Mouse (Mus musculus): Measurements from ENCODE around the gene Ahctf1. TPM values are rescaled to one million over a fixed set of nuclear protein-coding genes. Genes with fewer than 3 reads are reported as not detected.

Gene Ahctf1
- polyA plus RNA-seq, 1 experiment from 2014 or later: 36.0 TPM

- Histone ChIP-seq H3K9me3 (no peaks in the 10 kb centered on the region), H3K4me2 (replicated peaks) (peak within 1 kb of the TSS; percentile 78), H3K36me3 (peaks cover 11% of the 10 kb centered on the region), H3K9ac (peak within 1 kb of the TSS; percentile 97), H3K27me3 (no peaks in the 10 kb centered on the region), H3K4me1 (peaks cover 14% of the 10 kb centered on the region), H3K27ac (peak within 1 kb of the TSS; percentile 99), H3K4me3 (peak within 1 kb of the TSS; percentile 94)
- ATAC-seq (ENCODE audit: insufficient number of reproducible peaks, insufficient read depth, low FRiP score, low TSS enrichment): peak; percentile 76
- under 1% methylated on average over 73 of the region's 94 CpGs for WGBS
Observed at GRCm38 (mm10) chr1:179802610-179803512, 619 bp downstream of the Ahctf1 start, which contains the start of gene Gm10518. Gene Gm10518 (plus strand): TSS chr1:179803376.

GRCm38 (mm10) chr1:179798794-179799193 is 4.7 kb downstream of the Ahctf1 start:
- H3K4me1 ChIP-seq: peaks cover 11% of the 10 kb centered on the region
- H3K27me3 ChIP-seq: no peaks in the 10 kb centered on the region
- peaks cover 40% of the 10 kb centered on the region for H3K36me3 ChIP-seq
- H3K27ac ChIP-seq: no peak overlapping the region
- no peaks in the 10 kb centered on the region for H3K9me3 ChIP-seq
- no peak overlapping the region for H3K4me2 ChIP-seq (replicated peaks)
- no peak overlapping the region for H3K4me3 ChIP-seq
- no peak overlapping the region for H3K9ac ChIP-seq
- no peak for ATAC-seq (ENCODE audit: insufficient number of reproducible peaks, insufficient read depth, low FRiP score, low TSS enrichment)

GRCm38 (mm10) chr1:179787281-179787680 is 16.2 kb downstream of the Ahctf1 start:
- Histone ChIP-seq H3K36me3 (peaks cover 64% of the 10 kb centered on the region), H3K4me3 (no peak overlapping the region), H3K9me3 (no peaks in the 10 kb centered on the region), H3K9ac (no peak overlapping the region), H3K4me1 (no peaks in the 10 kb centered on the region), H3K27me3 (no peaks in the 10 kb centered on the region), H3K27ac (no peak overlapping the region), H3K4me2 (replicated peaks) (no peak overlapping the region)
- ATAC-seq (ENCODE audit: insufficient number of reproducible peaks, insufficient read depth, low FRiP score, low TSS enrichment): no peak
- 86% methylated on average over 4 of the region's 4 CpGs for WGBS

GRCm38 (mm10) chr1:179785502-179785901 is 18.0 kb downstream of the Ahctf1 start:
- Histone ChIP-seq H3K27me3 (no peaks in the 10 kb centered on the region), H3K9me3 (no peaks in the 10 kb centered on the region), H3K27ac (no peak overlapping the region), H3K9ac (no peak overlapping the region), H3K36me3 (peaks cover 55% of the 10 kb centered on the region), H3K4me3 (no peak overlapping the region), H3K4me1 (no peaks in the 10 kb centered on the region), H3K4me2 (replicated peaks) (no peak overlapping the region)
- 89% methylated on average over 5 of the region's 5 CpGs for whole genome bisulfite sequencing
- no peak for ATAC-seq (ENCODE audit: insufficient number of reproducible peaks, insufficient read depth, low FRiP score, low TSS enrichment)

GRCm38 (mm10) chr1:179784098-179784497 is 19.4 kb downstream of the Ahctf1 start:
- ATAC-seq (ENCODE audit: insufficient number of reproducible peaks, insufficient read depth, low FRiP score, low TSS enrichment): no peak
- Histone ChIP-seq H3K9me3 (no peaks in the 10 kb centered on the region), H3K4me1 (no peaks in the 10 kb centered on the region), H3K27me3 (no peaks in the 10 kb centered on the region), H3K9ac (no peak overlapping the region), H3K36me3 (peaks cover 56% of the 10 kb centered on the region), H3K4me3 (no peak overlapping the region), H3K4me2 (replicated peaks) (no peak overlapping the region), H3K27ac (no peak overlapping the region)
- 89% methylated on average over 4 of the region's 4 CpGs for WGBS

GRCm38 (mm10) chr1:179776831-179777230 is 26.6 kb downstream of the Ahctf1 start:
- no peak overlapping the region for H3K4me3 ChIP-seq
- H3K4me1 ChIP-seq: no peaks in the 10 kb centered on the region
- H3K9ac ChIP-seq: no peak overlapping the region
- no peak for ATAC-seq (ENCODE audit: insufficient number of reproducible peaks, insufficient read depth, low FRiP score, low TSS enrichment)
- H3K4me2 ChIP-seq (replicated peaks): no peak overlapping the region
- H3K27ac ChIP-seq: no peak overlapping the region
- no peaks in the 10 kb centered on the region for H3K27me3 ChIP-seq
- H3K36me3 ChIP-seq: peaks cover 69% of the 10 kb centered on the region
- 95% methylated on average over 8 of the region's 8 CpGs for WGBS
- H3K9me3 ChIP-seq: no peaks in the 10 kb centered on the region

GRCm38 (mm10) chr1:179760553-179760952 is 42.9 kb downstream of the Ahctf1 start:
- WGBS: 93% methylated on average over 4 of the region's 4 CpGs
- Histone ChIP-seq H3K4me1 (no peaks in the 10 kb centered on the region), H3K4me2 (replicated peaks) (no peak overlapping the region), H3K9me3 (no peaks in the 10 kb centered on the region), H3K27ac (no peak overlapping the region), H3K27me3 (no peaks in the 10 kb centered on the region), H3K4me3 (no peak overlapping the region), H3K36me3 (peaks cover 68% of the 10 kb centered on the region), H3K9ac (no peak overlapping the region)
- ATAC-seq (ENCODE audit: insufficient number of reproducible peaks, insufficient read depth, low FRiP score, low TSS enrichment): no peak

GRCm38 (mm10) chr1:179760086-179760485 is 43.4 kb downstream of the Ahctf1 start:
- Histone ChIP-seq H3K36me3 (peaks cover 69% of the 10 kb centered on the region), H3K9ac (no peak overlapping the region), H3K27ac (no peak overlapping the region), H3K4me2 (replicated peaks) (no peak overlapping the region), H3K27me3 (no peaks in the 10 kb centered on the region), H3K9me3 (no peaks in the 10 kb centered on the region), H3K4me1 (no peaks in the 10 kb centered on the region), H3K4me3 (no peak overlapping the region)
- ATAC-seq (ENCODE audit: insufficient number of reproducible peaks, insufficient read depth, low FRiP score, low TSS enrichment): no peak
- 94% methylated on average over 5 of the region's 5 CpGs for WGBS

- Histone ChIP-seq H3K4me3 (no peak overlapping the region), H3K4me2 (replicated peaks) (no peak overlapping the region), H3K27me3 (no peaks in the 10 kb centered on the region), H3K4me1 (no peaks in the 10 kb centered on the region), H3K9ac (no peak overlapping the region), H3K36me3 (peaks cover 64% of the 10 kb centered on the region), H3K9me3 (no peaks in the 10 kb centered on the region), H3K27ac (no peak overlapping the region)
- ATAC-seq (ENCODE audit: insufficient number of reproducible peaks, insufficient read depth, low FRiP score, low TSS enrichment): no peak
Observed at GRCm38 (mm10) chr1:179756477-179756876, 47.0 kb downstream of the Ahctf1 start.

GRCm38 (mm10) chr1:179753006-179753405 is 50.5 kb downstream of the Ahctf1 start:
- H3K27ac ChIP-seq: no peak overlapping the region
- H3K36me3 ChIP-seq: peaks cover 59% of the 10 kb centered on the region
- no peaks in the 10 kb centered on the region for H3K9me3 ChIP-seq
- H3K4me2 ChIP-seq (replicated peaks): no peak overlapping the region
- H3K27me3 ChIP-seq: no peaks in the 10 kb centered on the region
- no peak for ATAC-seq (ENCODE audit: insufficient number of reproducible peaks, insufficient read depth, low FRiP score, low TSS enrichment)
- no peak overlapping the region for H3K9ac ChIP-seq
- 96% methylated on average over 8 of the region's 8 CpGs for WGBS
- H3K4me1 ChIP-seq: no peaks in the 10 kb centered on the region
- H3K4me3 ChIP-seq: no peak overlapping the region

- no peak overlapping the region for H3K4me3 ChIP-seq
- H3K27ac ChIP-seq: no peak overlapping the region
- no peak overlapping the region for H3K9ac ChIP-seq
- H3K4me2 ChIP-seq (replicated peaks): no peak overlapping the region
- no peaks in the 10 kb centered on the region for H3K27me3 ChIP-seq
- 96% methylated on average over 11 of the region's 11 CpGs for WGBS
- H3K36me3 ChIP-seq: peaks cover 62% of the 10 kb centered on the region
- no peaks in the 10 kb centered on the region for H3K9me3 ChIP-seq
- H3K4me1 ChIP-seq: no peaks in the 10 kb centered on the region
- no peak for ATAC-seq (ENCODE audit: insufficient number of reproducible peaks, insufficient read depth, low FRiP score, low TSS enrichment)
Observed at GRCm38 (mm10) chr1:179752276-179752675, 51.2 kb downstream of the Ahctf1 start.

GRCm38 (mm10) chr1:179745171-179745570 is 58.3 kb downstream of the Ahctf1 start, which contains the start of gene Kif28:
Gene Kif28 (minus strand): TSS chr1:179745271.
- H3K4me3 ChIP-seq: no peak within 1 kb of the TSS
- H3K4me1 ChIP-seq: no peaks in the 10 kb centered on the region
- no peaks in the 10 kb centered on the region for H3K27me3 ChIP-seq
- no peak within 1 kb of the TSS for H3K4me2 ChIP-seq (replicated peaks)
- ATAC-seq (ENCODE audit: insufficient number of reproducible peaks, insufficient read depth, low FRiP score, low TSS enrichment): no peak
- peaks cover 51% of the 10 kb centered on the region for H3K36me3 ChIP-seq
- WGBS: 93% methylated on average over 9 of the region's 9 CpGs
- H3K9ac ChIP-seq: no peak within 1 kb of the TSS
- no peak within 1 kb of the TSS for H3K27ac ChIP-seq
- no peaks in the 10 kb centered on the region for H3K9me3 ChIP-seq

Measured in embryonic facial prominence, embryonic 12.5 days (tissue).